Mouse (Mus musculus) hematopoietic stem cell, adult 5-6 weeks (primary cell): ENCODE measurements around the gene Kcnj3. TPM values are rescaled to one million over a fixed set of nuclear protein-coding genes. Genes with fewer than 3 reads are reported as not detected.
"Not testable (repeated sequence)": the region's sequence is repeated elsewhere in the genome, so short reads cannot be mapped to it uniquely, and the experiment has no call there.

Experiments used
- ATAC-seq, 2 experiments: fragments of 125-278 bp in 1 of 2; replicated peaks in 1 of 2; 2 replicates each; pipeline ENCODE4 v1.8.0; 2016 to 2017; ENCODE audit warnings: inconsistent platforms in 2 of 2, mild to moderate bottlenecking in 2 of 2, moderate number of reproducible peaks in 2 of 2, low read depth in 1 of 2, moderate TSS enrichment in 1 of 2; ENCODE audit not compliant: low FRiP score in 2 of 2, poor library complexity in 2 of 2, severe bottlenecking in 2 of 2, insufficient read depth in 1 of 2, low TSS enrichment in 1 of 2
- total RNA-seq: library from RNA; stranded (forward); fragments of 172-1452, 232-1000 nt; gene quantifications from 2 replicates; pipeline ENCODE4 v1.2.3, GENCODE M21; 2017

Kcnj3 gene
- total RNA-seq, 1 experiment from 2014 or later: not detected

DNA sequence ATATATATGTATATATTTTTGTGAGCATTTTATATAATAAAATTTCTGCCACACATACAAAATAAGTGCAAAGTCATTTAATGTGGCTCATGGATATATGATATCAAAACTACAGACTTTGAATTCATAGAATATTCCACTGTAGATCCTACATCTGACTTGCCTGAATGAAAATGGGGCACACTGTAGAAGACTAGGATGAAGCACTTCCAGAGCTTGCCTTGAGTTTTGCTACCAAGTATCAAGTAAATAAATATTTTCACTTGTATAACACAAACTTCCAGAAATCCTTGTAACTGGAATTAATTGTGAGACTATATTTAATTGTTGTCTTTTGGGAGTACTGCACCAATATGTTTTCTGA, 44.8 kb downstream of the Kcnj3 start:
- no peak for ATAC-seq

DNA sequence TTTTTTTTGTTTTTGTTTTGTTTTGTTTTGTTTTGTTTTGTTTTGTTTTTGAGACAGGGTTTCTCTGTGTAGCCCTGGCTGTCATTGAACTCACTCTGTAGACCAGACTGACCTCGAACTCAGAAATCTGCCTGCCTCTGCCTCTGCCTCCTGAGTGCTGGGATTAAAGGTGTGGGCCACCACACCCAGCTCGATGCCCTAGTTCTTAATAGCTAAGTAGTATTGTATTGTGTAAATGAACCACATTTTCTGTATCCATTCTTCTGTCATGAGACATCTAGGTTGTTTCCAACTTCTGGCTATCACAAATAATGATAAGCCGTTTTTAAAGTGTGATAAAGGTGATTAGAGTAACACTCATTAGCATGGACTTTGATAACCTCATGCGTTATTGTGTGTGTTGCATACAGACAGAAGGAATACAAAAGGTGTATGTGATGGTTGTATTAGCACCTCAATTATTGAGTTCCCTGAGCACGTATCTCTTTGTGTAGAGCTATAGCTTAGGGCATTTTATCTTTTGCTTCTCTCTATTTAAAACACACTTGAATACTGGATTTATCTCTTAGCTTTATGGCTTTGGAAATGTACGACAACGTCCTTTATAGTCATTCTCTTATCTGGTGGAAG, 49.8 kb downstream of the Kcnj3 start:
- ATAC-seq: not testable (repeated sequence)

DNA sequence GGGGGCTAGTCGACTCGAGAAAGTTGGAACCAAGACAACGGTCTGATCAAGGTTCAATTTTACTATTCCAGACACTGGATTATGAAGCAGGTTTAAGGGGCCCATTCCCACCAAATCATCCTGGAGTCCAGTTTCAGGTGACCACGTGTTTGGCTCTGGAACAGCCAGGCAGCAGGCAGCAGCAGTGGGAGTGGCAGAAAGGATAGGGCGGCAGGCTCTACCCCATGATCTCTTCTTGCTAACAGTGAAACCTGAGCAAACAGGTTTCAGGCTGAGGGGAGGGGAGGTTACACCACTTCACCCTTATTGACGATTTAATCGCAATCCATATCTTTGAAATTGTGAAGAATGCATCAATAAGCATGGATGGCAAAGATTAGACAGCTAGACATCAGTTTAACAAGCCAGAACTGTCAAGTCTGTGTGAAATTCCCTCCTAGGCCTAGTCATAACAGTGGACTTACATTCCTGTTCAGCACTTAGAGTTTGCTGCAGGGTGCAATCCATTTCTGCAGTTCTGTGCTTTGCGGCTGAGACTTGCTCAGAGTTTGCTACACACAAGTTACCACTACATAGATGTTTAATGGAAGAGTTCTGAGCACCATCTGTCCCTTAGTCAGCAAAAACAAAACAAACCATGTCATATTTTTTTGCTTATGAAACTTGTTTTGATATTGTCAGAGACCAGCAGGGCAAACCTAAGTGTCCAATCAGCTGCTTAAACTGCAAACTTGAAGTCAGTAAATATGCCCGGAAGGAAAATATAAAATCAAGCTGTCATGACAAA, 67.8 kb downstream of the Kcnj3 start:
- ATAC-seq: no peak

DNA sequence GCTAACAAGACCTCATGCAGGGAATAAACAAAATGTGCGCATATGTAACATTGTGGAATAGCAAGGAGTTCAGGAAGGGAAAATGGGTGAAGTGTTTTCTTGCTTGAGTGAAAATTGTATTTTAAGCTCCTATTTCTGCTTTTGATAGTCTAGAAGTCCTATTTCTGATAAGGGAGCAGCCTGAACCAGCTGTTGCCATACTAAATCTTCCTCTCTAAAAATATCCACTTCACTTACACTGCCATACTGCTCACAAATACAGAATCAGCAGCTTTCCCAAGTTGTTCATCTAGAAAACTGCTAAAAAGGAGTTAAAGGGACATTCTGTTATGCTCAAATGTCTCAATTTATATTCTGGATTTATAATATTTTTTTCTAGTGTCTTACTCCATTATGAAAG, 69.9 kb downstream of the Kcnj3 start:
- ATAC-seq: no peak

DNA sequence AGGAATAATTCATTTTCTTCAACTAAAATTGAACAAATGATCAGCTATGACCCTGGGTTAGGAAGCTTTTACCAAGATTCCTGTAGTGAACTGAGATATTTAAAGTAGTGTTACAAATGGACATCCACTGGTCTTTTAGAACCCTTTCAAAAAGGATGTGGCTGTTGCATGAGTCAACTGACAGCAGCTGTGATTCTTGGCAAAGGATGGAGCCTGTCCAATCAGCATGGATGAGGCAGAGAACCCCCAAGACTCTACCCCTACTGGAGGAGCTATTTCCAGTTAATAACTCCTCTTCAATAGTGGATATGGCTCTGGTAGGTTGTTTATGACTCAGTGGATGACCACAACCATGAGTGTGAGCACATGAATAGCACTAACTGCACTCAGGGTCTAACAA, 81.5 kb downstream of the Kcnj3 start:
- no peak for ATAC-seq

DNA sequence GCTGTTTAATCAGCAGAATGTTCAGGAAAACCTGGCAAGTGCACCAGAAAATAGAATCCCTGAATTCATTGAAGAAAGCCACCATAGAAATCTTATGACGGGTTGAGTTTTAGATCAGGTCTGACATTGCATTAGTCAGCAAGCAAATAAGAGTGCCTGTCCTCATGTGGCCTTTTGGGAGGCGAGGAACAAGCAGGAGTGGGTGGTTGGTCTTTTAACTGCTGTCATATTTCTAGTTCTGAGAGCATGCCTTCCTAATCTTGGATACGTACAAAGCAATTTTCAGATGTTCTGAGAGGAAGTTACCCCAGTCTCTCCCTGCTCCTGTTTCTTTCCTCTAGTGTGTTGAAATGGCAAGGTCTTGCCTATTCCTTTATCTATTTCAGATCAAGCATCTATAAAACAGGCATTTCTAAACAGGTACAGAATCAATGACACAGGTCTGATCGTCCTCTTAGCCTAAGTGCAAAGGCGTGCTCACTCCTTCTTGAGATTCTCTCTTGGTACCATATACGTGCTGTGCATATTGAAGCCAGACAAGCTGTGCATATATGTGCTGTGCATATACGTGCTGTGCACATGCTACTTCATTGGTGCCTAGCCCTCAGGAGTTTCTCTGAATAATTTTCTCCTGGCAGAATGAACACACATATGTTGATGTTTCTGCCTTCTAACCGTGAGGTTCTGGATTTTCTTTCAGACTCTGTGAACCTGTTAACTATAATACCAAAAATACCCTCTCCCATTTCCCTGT, 97.1 kb downstream of the Kcnj3 start:
- no peak for ATAC-seq

DNA sequence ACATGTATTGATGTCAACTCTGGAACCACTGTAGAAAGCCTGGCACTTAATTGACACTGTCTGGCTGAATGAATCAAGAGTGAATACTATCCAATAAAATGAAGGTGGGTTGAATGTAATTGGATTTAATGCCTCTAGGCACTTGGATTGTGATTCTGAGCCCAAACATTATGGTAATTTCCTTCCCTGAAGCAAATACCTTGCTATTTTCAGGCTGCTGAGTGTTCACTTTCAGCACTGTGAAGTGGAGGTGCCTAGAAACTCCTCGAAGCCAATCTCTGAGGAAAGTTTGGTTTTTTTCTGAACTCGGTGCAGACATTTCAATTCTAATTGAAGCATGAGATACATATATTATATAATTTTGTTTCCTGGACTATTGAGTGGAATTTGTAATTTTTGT, 99.2 kb downstream of the Kcnj3 start:
- no peak for ATAC-seq

DNA sequence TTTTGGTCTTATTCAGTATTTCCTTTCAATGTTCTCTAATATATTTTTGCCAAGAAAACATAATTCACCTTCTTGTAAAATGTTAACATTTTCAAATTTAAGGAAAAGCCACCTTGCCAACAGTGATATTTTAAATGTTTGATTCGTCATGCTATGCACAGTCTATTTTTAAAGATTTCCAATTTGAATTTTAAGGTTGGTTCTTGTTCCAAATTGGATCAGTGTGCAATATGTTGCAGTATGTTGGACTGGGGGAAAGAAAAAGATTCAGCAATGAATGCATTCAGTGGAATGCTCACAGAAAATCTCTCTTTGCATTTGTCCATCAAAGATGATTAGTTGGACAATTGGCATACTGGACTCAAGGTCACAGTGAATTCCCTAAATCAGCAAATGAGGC, 99.7 kb downstream of the Kcnj3 start:
- ATAC-seq: no peak

DNA sequence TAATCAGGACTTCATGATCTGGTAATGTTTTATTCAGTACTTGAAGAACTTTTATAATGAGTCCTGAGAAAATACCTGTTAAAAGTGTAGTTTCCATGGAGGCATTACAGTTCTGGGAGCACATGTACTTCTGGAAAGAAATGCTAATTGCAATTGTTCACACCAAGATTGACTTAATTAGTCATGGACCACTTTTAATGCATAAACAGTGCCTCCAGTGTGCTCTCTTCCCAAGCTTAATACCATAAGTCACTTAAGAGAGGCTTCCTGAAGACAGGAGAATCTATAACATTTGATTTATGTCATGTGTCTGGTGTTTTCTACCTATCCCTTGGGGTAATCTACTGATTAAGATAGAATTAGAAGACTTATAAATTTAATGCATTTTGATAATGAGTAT, 111.8 kb downstream of the Kcnj3 start:
- ATAC-seq: no peak

DNA sequence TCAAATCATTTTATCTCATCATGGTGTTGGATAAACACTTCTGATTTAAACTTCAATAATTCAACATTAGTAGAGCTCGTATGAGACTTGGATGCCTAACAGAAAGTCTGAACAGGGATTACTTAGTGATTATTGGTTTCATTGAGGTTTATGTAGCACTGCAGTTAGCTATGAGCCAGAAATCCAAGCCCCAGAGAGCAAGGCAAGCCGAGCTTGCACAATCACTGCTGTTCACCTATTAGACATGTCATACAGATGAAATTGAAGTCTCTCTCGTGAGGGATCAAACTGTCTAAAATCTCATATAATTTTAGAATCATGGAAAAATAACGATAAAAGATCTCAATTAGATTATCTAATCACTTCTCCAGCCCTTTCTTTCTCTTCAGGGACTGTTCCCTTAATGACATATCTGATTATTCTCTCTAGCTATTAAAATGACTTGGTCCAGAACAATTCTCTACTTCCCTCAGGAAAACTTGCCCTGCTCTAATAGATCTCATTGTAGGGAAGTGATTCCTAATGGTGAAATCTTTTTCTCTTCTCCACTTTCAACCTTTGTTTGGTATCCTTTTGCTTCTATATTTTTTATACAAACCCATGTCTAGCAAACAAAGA, 122.7 kb downstream of the Kcnj3 start:
- ATAC-seq: no peak

DNA sequence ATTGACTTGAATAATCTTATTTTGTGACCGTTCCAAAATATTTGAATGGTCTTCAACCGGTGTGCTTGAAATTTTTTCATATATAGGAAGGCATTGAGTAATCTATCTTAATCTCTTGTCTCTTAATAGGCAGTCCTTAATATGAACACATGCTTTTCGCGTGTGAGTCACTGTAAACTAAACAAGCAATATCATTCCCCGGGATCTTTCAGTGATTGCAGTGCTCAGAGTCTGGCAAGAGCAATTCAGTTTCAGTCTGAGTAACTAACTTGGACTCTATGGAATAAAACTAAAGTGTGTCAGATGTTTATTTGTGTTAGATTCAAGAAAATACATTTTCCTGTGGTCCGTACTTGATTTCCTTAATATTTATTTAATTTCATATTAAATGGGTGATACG, 133.5 kb downstream of the Kcnj3 start:
- ATAC-seq: no peak

DNA sequence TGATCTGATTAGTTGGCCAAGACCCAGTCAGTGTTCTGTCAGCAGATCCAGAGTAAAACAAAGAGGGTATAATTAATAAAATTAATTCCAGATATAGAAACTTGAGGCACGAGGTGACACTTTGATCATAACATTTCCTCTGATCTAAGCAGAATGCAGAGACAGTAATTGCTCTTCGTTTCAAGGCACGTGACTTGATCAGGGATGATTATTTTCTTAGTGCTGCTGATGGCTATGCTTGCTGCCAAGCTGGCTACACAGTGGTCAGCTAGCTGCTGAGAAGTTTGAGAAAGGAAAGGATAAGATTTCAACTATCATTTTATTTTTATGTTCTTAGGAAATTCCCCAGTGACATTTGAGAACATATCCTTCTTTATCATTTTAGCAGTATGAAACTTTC, 135.7 kb downstream of the Kcnj3 start:
- ATAC-seq: no peak

DNA sequence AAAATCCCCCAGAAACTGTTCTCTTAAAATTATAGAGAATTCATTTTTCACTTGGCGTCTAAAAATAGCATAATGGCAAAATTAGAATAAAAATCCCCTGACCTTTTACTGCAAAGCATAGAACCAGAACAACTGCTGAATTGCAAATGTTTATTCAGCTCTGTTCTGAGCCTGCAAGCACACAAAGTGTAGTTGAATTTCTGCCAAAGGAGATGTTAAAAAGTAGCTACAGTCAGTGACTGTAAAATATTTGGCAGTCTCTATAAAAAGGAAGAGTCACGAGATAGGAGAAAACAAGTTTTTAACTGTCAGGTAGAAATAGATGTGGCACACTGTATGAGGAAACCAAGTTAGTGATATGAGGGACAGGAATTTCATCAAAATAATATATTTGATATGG, 144.5 kb downstream of the Kcnj3 start:
- ATAC-seq: no peak

DNA sequence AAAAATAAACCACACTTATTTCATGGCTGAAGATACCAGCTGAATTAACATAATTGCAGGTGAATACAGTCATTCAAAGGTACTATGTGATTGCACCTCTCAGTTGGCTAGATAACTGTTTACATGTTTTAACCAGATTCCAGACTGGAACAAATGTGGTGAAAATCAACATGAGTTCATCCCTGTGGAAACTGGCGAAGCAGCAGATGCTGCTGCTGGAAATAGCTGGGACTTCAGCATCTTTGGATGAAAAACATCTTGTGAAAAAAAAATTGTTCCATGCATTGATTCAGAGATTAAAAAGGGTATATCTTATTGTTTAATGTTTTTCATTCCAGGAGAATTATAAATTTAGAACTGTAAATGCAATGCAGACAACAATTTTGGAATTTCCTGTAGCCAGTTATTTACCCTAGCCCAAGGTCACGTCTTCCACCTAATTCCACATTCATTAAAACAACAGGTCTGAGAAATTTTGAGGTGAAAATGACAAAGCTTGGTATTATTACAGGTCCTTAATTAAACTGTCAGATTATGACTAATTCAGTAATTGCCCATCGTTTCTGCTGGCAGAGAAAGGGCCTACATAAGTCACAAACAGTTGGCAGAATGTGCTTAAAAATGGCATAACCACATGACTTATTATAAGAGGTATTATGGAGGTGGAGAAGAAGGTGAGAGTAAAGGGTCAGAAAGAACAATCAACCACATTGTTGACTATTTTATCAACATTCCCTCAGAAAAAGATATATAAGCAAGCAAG, 155.6 kb downstream of the Kcnj3 start:
- ATAC-seq: no peak
